Mouse (Mus musculus): ENCODE results near the gene Npy4r. TPM values are rescaled to one million over a fixed set of nuclear protein-coding genes. Genes with fewer than 3 reads are reported as not detected.

Npy4r gene
- polyA plus RNA-seq, 1 experiment = not detected

DNA sequence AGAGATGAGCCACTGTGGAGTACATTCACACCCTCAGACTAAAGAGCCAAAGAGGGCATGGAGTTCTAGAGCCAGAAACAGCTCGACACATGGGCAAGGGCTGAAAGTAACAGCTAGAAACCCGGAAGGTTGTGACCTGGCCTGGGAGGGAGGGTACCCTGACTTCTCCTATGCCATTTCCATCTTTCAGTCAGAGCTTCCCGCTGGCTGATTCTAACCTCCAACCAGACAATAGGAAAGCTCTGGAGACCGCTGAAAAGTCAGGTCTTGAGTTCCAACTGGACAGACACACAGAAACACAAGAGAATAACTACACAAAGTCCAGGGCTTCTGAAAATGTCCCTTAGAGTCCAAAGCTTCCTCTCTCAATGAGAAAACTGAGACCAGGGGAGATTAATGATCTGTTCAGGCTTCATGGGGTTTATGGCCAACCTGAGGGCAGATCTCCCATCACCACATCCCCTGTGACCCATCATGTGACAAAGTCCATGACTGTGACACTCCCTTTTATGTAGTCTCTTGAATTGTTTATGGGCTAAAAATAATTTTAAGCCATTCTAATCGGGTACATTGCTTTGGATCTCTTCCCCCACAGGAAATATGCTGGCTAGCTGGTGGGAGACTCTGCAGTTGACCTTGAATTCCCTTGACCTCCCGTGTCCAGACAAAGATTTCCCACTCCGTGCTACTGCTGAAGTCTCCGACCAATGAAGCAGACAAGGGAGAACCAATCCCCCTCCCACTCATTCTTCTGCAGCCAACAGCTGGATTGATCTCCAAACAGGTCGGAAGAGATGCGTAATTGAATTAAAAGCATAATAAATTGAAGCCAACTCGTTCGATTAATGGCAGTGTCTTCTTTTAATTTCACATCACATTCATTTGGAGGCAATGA lies 32.0 kb downstream of the Npy4r start:
- no peak for DNase-seq (ENCODE audit: extremely low spot score in 1 of 2, low spot score in 1 of 2)

DNA sequence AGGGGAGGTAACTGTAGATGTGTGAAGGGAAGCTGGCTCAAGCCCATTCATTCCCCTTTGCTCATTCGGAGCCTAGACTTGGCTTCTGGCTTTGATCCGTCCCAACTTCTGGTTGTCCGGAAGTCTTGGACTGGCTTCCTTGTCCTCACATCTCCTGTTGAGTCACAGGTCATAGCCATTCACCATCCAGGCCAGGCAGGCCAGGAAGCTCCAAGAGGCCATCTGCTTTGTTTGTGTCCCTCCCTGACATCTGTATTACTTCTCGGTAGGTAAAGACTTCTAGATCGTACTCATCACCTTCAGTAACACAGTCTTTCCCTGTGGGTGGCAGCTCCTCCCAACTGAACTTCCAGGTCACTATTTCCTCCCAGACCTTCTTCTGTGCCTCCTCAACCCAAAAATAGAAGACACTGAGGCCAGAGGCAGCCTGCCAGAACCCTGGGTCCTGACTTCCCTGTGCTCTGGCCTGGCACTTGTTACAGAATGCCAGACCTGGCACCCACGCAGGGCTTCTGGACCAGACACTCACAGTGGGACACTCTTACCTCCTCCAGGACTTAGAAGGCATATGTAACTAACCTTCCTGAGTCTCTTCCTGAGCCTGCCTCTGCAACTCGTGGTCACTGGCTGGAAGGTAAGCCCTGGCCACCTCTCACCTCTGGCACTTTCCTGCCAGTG lies 33.1 kb downstream of the Npy4r start:
- no peak for DNase-seq (ENCODE audit: extremely low spot score in 1 of 2, low spot score in 1 of 2)

DNA sequence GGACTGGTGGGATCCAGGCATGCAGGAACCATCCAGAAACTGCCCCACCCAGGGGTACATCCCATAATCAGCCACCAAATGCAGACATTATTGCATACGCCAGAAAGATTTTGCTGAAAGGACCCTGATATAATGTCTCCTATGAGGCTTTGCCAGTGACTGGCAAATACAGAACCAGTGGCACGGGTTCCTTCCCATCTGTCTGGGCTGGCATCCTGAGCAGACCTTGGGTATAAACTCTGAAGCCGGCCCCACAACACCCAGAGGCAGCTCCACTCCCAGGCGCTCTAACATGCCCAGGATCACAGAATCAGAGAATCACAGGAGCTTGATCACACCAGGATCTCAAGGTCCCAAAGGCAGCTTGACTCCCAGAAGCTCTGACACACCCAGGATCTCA lies 38.0 kb downstream of the Npy4r start:
- DNase-seq (ENCODE audit: extremely low spot score in 1 of 2, low spot score in 1 of 2) = no peak

DNA sequence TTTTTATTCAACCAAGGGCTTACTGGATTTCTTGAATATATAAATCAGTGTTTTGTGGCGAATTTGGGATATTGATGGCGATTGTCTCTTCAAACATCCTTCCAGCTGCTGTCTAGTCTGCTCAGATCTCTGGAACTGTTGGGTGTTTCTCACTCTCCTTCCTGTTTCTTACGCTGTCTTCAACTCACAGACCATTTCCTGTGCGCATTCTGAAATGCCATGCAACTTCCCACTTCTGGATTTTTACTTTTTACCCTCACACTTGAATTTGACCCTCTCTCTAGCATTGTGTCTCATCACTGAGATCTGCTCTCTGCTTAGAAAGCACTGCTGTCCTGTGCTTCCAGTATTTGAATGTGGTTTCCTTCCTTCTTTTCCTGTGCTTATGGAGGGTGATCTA lies 44.7 kb downstream of the Npy4r start:
- no peak for DNase-seq (ENCODE audit: extremely low spot score in 1 of 2, low spot score in 1 of 2)

DNA sequence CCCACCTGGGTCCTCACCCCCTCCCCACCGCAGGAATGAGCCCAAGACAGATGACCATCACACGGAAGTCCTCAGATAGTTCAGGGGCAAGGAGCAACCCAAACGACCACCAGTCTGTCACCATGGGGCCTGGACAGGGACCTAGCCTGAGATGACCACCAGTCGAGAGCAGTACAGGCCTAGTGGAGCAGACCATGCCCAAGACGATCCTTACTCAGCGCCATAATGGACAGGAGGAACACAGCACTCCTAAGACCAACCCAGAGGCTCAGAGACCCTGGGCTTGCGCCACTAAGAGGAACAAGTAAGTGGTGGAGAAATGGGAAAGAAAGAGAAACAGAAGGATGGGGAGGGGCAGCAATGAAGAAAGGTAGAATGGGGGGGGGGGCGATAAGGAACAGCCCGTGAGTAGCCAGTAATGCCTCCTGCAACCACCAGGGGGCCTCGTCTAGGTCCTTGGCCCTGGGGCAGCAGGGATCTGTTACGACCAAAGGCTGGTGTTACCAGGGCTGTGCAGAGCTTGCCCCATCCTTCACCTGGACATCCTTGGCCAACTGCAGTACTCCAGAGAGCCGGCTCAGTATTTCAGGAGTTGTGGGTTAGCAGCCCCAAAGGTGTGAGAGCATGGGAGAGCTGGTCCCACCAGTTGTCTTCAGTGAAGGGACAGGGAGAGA lies 45.8 kb downstream of the Npy4r start:
- DNase-seq (ENCODE audit: extremely low spot score in 1 of 2, low spot score in 1 of 2) = peak in 1 of 2 experiments; percentile 7

DNA sequence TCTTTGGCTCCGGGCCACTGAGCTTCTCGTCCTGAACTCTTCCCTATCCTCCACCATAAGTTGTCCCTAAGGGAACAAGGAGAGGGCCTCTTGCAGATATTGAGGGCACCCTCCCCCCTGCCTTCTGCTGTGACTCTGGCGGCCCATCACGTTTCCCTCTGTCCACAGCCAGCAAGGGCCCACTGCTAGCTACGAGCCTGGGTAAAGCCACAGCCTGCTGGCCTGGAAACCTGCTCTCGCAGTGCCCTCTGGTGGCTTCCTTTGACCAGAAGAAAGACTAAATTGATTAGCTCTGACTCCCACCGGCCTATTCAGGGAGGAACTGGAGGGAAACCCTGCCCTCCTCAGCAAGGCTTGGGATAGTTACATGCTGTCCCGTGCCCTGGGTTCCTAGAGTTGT lies 47.4 kb downstream of the Npy4r start:
- peak in 1 of 2 experiments; percentile 63 for DNase-seq (ENCODE audit: extremely low spot score in 1 of 2, low spot score in 1 of 2)

DNA sequence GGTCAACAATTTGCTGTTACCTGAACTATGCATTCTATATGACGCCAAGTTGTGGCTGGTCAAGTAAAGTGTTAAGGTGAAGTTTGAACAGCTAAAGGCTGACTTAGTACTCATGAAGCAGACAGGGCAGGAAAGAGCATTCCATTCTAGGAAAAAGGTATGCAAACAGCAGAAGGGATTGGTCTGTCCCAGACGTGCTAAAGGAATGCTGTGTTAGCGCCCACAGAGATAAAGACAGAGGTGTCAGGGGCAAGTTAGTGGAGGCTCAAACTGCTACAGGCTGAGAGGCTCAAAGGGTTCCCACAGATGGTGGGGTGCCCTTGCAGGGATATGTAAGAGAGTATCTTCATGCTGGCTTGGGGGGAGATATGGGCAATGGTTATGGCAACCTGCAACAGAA lies 48.4 kb downstream of the Npy4r start:
- no peak for DNase-seq (ENCODE audit: extremely low spot score in 1 of 2, low spot score in 1 of 2)

DNA sequence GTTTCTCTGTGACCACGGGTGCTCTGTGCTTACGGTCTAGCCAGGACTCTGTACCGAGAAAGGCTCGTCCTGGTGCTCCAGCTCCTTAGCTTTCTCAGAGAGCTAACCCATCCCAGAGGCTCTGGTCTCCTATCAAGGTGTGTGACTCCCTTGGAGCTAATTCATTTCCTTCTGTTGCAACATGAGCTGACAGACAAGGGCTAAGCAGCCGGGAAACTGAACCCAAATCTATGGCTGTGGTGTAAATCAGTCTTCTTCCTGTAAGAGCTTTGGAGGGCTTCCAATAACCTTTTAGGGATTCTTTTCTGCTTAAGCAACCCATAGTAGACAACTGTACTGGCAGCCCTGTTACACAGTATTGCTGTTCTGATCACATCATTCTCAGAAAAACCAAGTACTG lies 49.7 kb downstream of the Npy4r start, which contains the start of gene A630023A22Rik:
A630023A22Rik (minus strand) TSS at position 154 of the 400 bp plus-strand sequence.
- DNase-seq (ENCODE audit: extremely low spot score in 1 of 2, low spot score in 1 of 2) = no peak

DNA sequence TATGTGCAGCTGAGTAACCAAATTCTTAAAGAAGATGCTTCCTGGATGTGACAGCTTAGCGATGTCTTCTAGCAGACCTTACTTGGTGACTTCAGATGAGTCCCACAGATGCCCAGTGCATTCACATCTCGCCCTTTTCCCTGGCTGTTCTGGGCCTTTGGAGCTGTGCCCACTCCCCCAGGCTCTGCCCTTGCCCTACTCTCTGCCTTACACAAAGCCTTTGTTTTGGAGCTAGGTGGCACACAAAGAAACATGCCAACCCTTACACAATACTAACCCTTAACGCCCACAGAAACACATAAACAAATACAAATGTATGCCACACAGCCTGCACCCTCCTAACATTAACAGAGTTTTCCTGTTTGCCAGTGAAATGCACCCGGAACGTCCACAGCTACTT lies 56.1 kb downstream of the Npy4r start:
- DNase-seq (ENCODE audit: extremely low spot score in 1 of 2, low spot score in 1 of 2) = no peak

Other genes starting within 250 kb of the Npy4r start
- 3.6 and 3.9 TPM in 2 replicates for gene Gdf10, start 228.9 kb downstream of the Npy4r start, polyA plus RNA-seq (2012; rRNA removed)
- gene Gdf2, start 211.4 kb downstream of the Npy4r start, polyA plus RNA-seq (2012; rRNA removed) = 0.04 TPM in 1 of 2 replicates, not detected in the other
- not detected in 2 replicates for gene Rbp3, start 198.5 kb downstream of the Npy4r start, polyA plus RNA-seq (2012; rRNA removed)
- gene Zfp488, start 173.7 kb downstream of the Npy4r start, polyA plus RNA-seq (2012; rRNA removed) = 2.5 and 2.6 TPM in 2 replicates
- not detected in 2 replicates for gene Gm30083, start 137.3 kb downstream of the Npy4r start, polyA plus RNA-seq (2012; rRNA removed)
- gene Gm5460, start 135.7 kb downstream of the Npy4r start, polyA plus RNA-seq (2012; rRNA removed) = not detected in 2 replicates
- gene Antxrl, start 99.8 kb downstream of the Npy4r start, polyA plus RNA-seq (2012; rRNA removed) = not detected in 2 replicates
- gene Anxa8, start 66.5 kb downstream of the Npy4r start, polyA plus RNA-seq (2012; rRNA removed) = 0.32 and 0.36 TPM in 2 replicates
- gene A630023A22Rik, start 49.7 kb downstream of the Npy4r start, polyA plus RNA-seq (2012; rRNA removed) = not detected in 2 replicates
- gene Gprin2, start 49.2 kb upstream of the Npy4r start, polyA plus RNA-seq (2012; rRNA removed) = 1.1 and 1.2 TPM in 2 replicates
- 1.1 and 1.3 TPM in 2 replicates for gene Syt15, start 67.1 kb upstream of the Npy4r start, polyA plus RNA-seq (2012; rRNA removed)
- 3.8 and 4.7 TPM in 2 replicates for gene Shld2, start 158.0 kb upstream of the Npy4r start, polyA plus RNA-seq (2012; rRNA removed)
- 174 and 196 TPM in 2 replicates for gene Glud1, start 158.2 kb upstream of the Npy4r start, polyA plus RNA-seq (2012; rRNA removed)
- gene Fam25c, start 202.9 kb upstream of the Npy4r start, polyA plus RNA-seq (2012; rRNA removed) = not detected in 2 replicates
- gene Sncg, start 222.3 kb upstream of the Npy4r start, polyA plus RNA-seq (2012; rRNA removed) = 7.6 and 10.5 TPM in 2 replicates
- gene Mmrn2, start 223.0 kb upstream of the Npy4r start, polyA plus RNA-seq (2012; rRNA removed) = 2.9 and 3.2 TPM in 2 replicates